Mouse (Mus musculus) right cerebral cortex, postnatal 36 days (tissue): ENCODE data around the gene Gli3.
A peak's percentile ranks its signal among the peaks of the same experiment; 100 is the strongest.

Experiments
- DNase-seq, 2 experiments: peaks; one replicate each; pipeline ENCODE4 v3.0.0; 2022; ENCODE audit warnings: low spot score in 2 of 2, mixed read lengths in 1 of 2

Gli3 gene

GRCm38 (mm10) chr13:15660502-15660901, 197.5 kb downstream of the Gli3 start:
- no peak for DNase-seq

GRCm38 (mm10) chr13:15662375-15662774, 199.3 kb downstream of the Gli3 start:
- no peak for DNase-seq

- no peak for DNase-seq
Measured at GRCm38 (mm10) chr13:15664580-15665201, 201.7 kb downstream of the Gli3 start.

- DNase-seq = no peak
Measured at GRCm38 (mm10) chr13:15665514-15665913, 202.5 kb downstream of the Gli3 start.

GRCm38 (mm10) chr13:15670144-15670961, 207.3 kb downstream of the Gli3 start:
- no peak for DNase-seq

GRCm38 (mm10) chr13:15670962-15671313, 207.9 kb downstream of the Gli3 start:
- DNase-seq = no peak

- no peak for DNase-seq
Measured at GRCm38 (mm10) chr13:15675480-15675879, 212.4 kb downstream of the Gli3 start.

- DNase-seq = peak in 1 of 2 experiments; percentile 1
Measured at GRCm38 (mm10) chr13:15677106-15677760, 214.2 kb downstream of the Gli3 start.

GRCm38 (mm10) chr13:15681530-15681929, 218.5 kb downstream of the Gli3 start:
- DNase-seq = no peak

- DNase-seq = no peak
Measured at GRCm38 (mm10) chr13:15683006-15683405, 220.0 kb downstream of the Gli3 start.

- no peak for DNase-seq
Measured at GRCm38 (mm10) chr13:15688074-15688825, 225.2 kb downstream of the Gli3 start.

GRCm38 (mm10) chr13:15688826-15689501, 225.9 kb downstream of the Gli3 start:
- no peak for DNase-seq

- no peak for DNase-seq
Measured at GRCm38 (mm10) chr13:15691751-15692464, 228.9 kb downstream of the Gli3 start.

GRCm38 (mm10) chr13:15692465-15692809, 229.4 kb downstream of the Gli3 start:
- DNase-seq = no peak

GRCm38 (mm10) chr13:15698284-15698683, 235.2 kb downstream of the Gli3 start:
- peak in 1 of 2 experiments; percentile 25 for DNase-seq

GRCm38 (mm10) chr13:15699116-15699515, 236.1 kb downstream of the Gli3 start:
- no peak for DNase-seq

- no peak for DNase-seq
Measured at GRCm38 (mm10) chr13:15704669-15705068, 241.6 kb downstream of the Gli3 start.

- no peak for DNase-seq
Measured at GRCm38 (mm10) chr13:15707481-15707881, 244.4 kb downstream of the Gli3 start.

- no peak for DNase-seq
Measured at GRCm38 (mm10) chr13:15713486-15713885, 250.5 kb downstream of the Gli3 start.

- no peak for DNase-seq
Measured at GRCm38 (mm10) chr13:15714331-15714725, 251.3 kb downstream of the Gli3 start.
